Mouse (Mus musculus) cortical plate, adult 2 months (tissue): Measurements from ENCODE around the gene Smc4.

Experiments
- CTCF ChIP-seq: fragments of 200-500 bp; IDR thresholded peaks from 2 replicates; pipeline ENCODE4 v1.5.1; 2011; ENCODE audit warnings: mild to moderate bottlenecking, control low read depth, low read length; ENCODE audit not compliant: insufficient read depth; ENCODE audit errors: extremely low read depth
- POLR2A ChIP-seq: fragments of 200-500 bp; IDR thresholded peaks from 2 replicates; pipeline ENCODE4 v1.6.1; 2011; ENCODE audit warnings: mild to moderate bottlenecking, low read length, control low read depth; ENCODE audit not compliant: insufficient read depth; ENCODE audit errors: extremely low read depth

DNA sequence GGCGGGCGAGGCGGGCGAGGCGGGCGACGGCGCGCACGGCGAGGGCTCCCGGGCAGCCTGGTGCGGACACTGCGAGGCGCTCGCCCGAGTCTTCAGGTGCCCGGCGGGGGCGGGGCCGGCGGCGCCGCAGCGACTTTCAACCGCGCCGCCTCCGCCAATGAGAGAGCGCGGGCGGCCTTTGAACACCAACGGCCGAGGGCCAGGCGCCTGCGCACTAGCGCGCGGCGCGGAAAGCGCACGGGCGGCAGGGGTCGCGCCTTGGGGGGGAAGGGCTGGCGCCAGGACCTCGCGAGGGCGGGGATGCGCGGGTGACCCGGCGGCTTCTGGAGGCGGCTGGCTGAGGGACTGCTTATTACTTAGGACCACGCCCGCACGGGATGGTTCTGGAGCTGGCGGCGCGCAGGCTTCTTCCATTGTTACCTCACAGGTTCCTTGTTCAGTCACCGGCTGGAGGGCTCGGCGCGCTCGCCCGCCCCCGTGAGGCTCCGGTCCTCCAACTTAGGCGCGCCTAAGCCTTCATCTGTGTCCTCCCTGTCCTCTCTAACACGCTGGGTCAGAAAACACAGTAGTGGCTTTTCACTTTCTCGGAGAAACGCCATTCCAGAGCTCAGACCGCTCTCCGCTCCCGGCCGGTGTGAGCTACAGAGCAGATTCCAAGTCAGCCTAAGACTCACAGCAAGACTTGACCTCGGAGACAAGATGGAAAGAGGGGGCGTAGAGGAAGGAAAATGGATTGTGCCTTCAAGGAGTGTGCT is 40.3 kb downstream of the Smc4 start, which contains the start of gene Trim59:
- TF ChIP-seq CTCF (no peak), POLR2A (peak; percentile 55; the same call in 1 of the 2 replicates)
